Mouse (Mus musculus) kidney, adult 11 months (tissue): ENCODE measurements around the gene Gdpd2.

Experiments used
- DNase-seq: peaks from one replicate; pipeline ENCODE4 v3.0.0; 2022

Gene Gdpd2

DNA sequence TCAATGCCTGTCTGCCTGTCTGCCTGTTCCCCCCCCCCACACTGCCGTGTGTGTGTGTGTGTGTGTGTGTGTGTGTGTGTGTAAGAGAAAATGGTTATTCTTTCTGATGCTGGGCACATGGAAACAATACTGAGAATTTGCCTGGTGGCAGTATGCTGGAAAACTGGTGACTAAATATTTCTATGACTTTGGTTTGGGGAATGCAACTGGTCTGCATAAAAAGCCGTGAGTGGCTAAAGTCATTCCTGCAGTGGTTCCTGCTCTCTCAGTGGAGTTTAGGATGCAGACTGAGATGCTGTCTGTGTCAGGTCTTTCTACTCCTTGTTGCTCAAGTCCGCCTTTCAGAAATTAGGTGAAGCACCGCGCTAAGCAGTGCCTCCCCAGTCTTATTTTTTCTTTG is 48.7 kb downstream of the Gdpd2 start:
- DNase-seq: no peak
